In genomic region chr5:125384512-125385214, GRCm38 (mm10) we compare ENCODE assay signal across 13 mouse cellular contexts. TPM values are rescaled to one million over a fixed set of nuclear protein-coding genes. Genes with fewer than 3 reads are reported as not detected.
DNase-seq lines count a peak whose midpoint lies in the region; ATAC-seq and TF ChIP-seq lines count a peak whose summit lies in the region.
"Had no signal": no experiment of that assay in that cellular context is flagged by ENCODE, and none has a peak within 500 bp of the region (broad histone marks: within the 10 kb centered on the region; RNA-seq: fewer than 3 reads in every experiment).

No protein-coding gene starts in this region.

- H3K9me3 ChIP-seq in intestine, postnatal 0 days (ENCODE audit: control insufficient read depth): no peaks in the 10 kb centered on the region
- no peaks in the 10 kb centered on the region for H3K9me3 ChIP-seq in intestine, embryonic 16.5 days (ENCODE audit: control insufficient read depth, low read length)
- no peaks in the 10 kb centered on the region for H3K9me3 ChIP-seq in midbrain, embryonic 15.5 days
- no peaks in the 10 kb centered on the region for H3K9me3 ChIP-seq in midbrain, postnatal 0 days (ENCODE audit: low read length)
- H3K9me3 ChIP-seq: liver, embryonic 12.5 days had no signal

- no peaks in the 10 kb centered on the region for H3K4me1 ChIP-seq in intestine, postnatal 0 days (replicated peaks; ENCODE audit: control insufficient read depth, insufficient read depth, low read length)
- H3K4me1 ChIP-seq in intestine, embryonic 16.5 days (ENCODE audit: control insufficient read depth, insufficient read depth, low read length): peaks cover 11% of the 10 kb centered on the region; the same call in 1 of the 2 replicates
- H3K4me1 ChIP-seq in midbrain, embryonic 15.5 days: peaks cover 30% of the 10 kb centered on the region
- H3K4me1 ChIP-seq in midbrain, postnatal 0 days (ENCODE audit: insufficient read depth, low read length): peaks cover 5% of the 10 kb centered on the region; the same call in 1 of the 2 replicates

- no peaks in the 10 kb centered on the region for H3K27me3 ChIP-seq in intestine, postnatal 0 days (replicated peaks; ENCODE audit: control insufficient read depth, insufficient read depth, low read length)
- no peaks in the 10 kb centered on the region for H3K27me3 ChIP-seq in intestine, embryonic 16.5 days (replicated peaks; ENCODE audit: control insufficient read depth, insufficient read depth, low read length)
- no peaks in the 10 kb centered on the region for H3K27me3 ChIP-seq in midbrain, embryonic 15.5 days (replicated peaks)
- no peaks in the 10 kb centered on the region for H3K27me3 ChIP-seq in midbrain, postnatal 0 days (ENCODE audit: insufficient read depth, low read length)
- H3K27me3 ChIP-seq: liver, embryonic 12.5 days had no signal

- no peak for TF ChIP-seq CTCF in intestine, postnatal 0 days (IDR thresholded peaks at IDR 0.05; ENCODE audit: low read depth)
- TF ChIP-seq CTCF in midbrain, postnatal 0 days (IDR thresholded peaks at IDR 0.05): no peak

- peak; percentile 20; the same call in 1 of the 2 replicates for ATAC-seq in intestine, postnatal 0 days
- ATAC-seq in intestine, embryonic 16.5 days: no peak
- ATAC-seq in midbrain, embryonic 15.5 days (replicated peaks): no peak
- ATAC-seq in midbrain, postnatal 0 days (ENCODE audit: low FRiP score): no peak
- ATAC-seq: liver, embryonic 12.5 days had no signal

- no peak overlapping the region for H3K9ac ChIP-seq in intestine, postnatal 0 days (ENCODE audit: low read depth, low read length)
- no peak overlapping the region for H3K9ac ChIP-seq in intestine, embryonic 16.5 days (ENCODE audit: low read depth, low read length)
- H3K9ac ChIP-seq in midbrain, embryonic 15.5 days: no peak overlapping the region
- no peak overlapping the region for H3K9ac ChIP-seq in midbrain, postnatal 0 days (replicated peaks; ENCODE audit: low read length, poor library complexity, severe bottlenecking)
- H3K9ac ChIP-seq: liver, embryonic 12.5 days had no signal

- no peak overlapping the region for H3K4me2 ChIP-seq in intestine, postnatal 0 days (replicated peaks; ENCODE audit: low read depth)
- H3K4me2 ChIP-seq in intestine, embryonic 16.5 days (ENCODE audit: low read depth, low read length): no peak overlapping the region
- H3K4me2 ChIP-seq in midbrain, embryonic 15.5 days: peak overlapping the region; percentile 18
- H3K4me2 ChIP-seq in midbrain, postnatal 0 days (ENCODE audit: low read depth, low read length, poor library complexity, severe bottlenecking): no peak overlapping the region
- H3K4me2 ChIP-seq: liver, embryonic 12.5 days had no signal

- no peak for DNase-seq in midbrain, postnatal 0 days (ENCODE audit: low spot score)
- DNase-seq in ZHBTc4 (ENCODE audit: low read depth, low spot score): peak; percentile 44
- DNase-seq in layer of hippocampus, adult 8-10 months (ENCODE audit: low spot score in 2 of 2): no peak
- no peak for DNase-seq in frontal cortex, postnatal 36 days (ENCODE audit: low spot score in 2 of 2)
- DNase-seq: cerebellum, postnatal 10 days; heart, postnatal 4 days; kidney, adult 8-10 months; layer of hippocampus, postnatal 36 days; thymus, postnatal 25 days had no signal

- 69% methylated on average over 2 of the region's 2 CpGs for WGBS in intestine, postnatal 0 days
- 81% methylated on average over 2 of the region's 2 CpGs for WGBS in intestine, embryonic 16.5 days
- 81% methylated on average over 2 of the region's 2 CpGs for WGBS in midbrain, embryonic 15.5 days
- 81% methylated on average over 2 of the region's 2 CpGs for WGBS in midbrain, postnatal 0 days

- H3K4me3 ChIP-seq in intestine, postnatal 0 days (ENCODE audit: low read depth, low read length): no peak overlapping the region
- H3K4me3 ChIP-seq in intestine, embryonic 16.5 days (ENCODE audit: low read length): no peak overlapping the region
- H3K4me3 ChIP-seq in midbrain, embryonic 15.5 days: no peak overlapping the region
- H3K4me3 ChIP-seq in midbrain, postnatal 0 days (ENCODE audit: low read depth, low read length): no peak overlapping the region
- H3K4me3 ChIP-seq: liver, embryonic 12.5 days had no signal

- peaks cover 25% of the 10 kb centered on the region for H3K36me3 ChIP-seq in intestine, postnatal 0 days (ENCODE audit: control insufficient read depth, insufficient read depth)
- peaks cover 8% of the 10 kb centered on the region for H3K36me3 ChIP-seq in intestine, embryonic 16.5 days (ENCODE audit: control insufficient read depth, insufficient read depth, low read length)
- peaks cover 17% of the 10 kb centered on the region for H3K36me3 ChIP-seq in midbrain, embryonic 15.5 days (replicated peaks)
- peaks cover 6% of the 10 kb centered on the region for H3K36me3 ChIP-seq in midbrain, postnatal 0 days (ENCODE audit: insufficient read depth, low read length)

- H3K27ac ChIP-seq in intestine, postnatal 0 days (ENCODE audit: low read depth, low read length): no peak overlapping the region
- no peak overlapping the region for H3K27ac ChIP-seq in intestine, embryonic 16.5 days (ENCODE audit: low read length)
- no peak overlapping the region for H3K27ac ChIP-seq in midbrain, embryonic 15.5 days
- no peak overlapping the region for H3K27ac ChIP-seq in midbrain, postnatal 0 days (ENCODE audit: low read depth, low read length)
- H3K27ac ChIP-seq: liver, embryonic 12.5 days had no signal

RNA-seq across cellular contexts. Expression of gene Gm10382, which starts 4.5 kb away (rescaled TPM):
- polyA plus RNA-seq in intestine, postnatal 0 days (2015; fragmentation: Nextera tagmentation; extraction: Ambion mirVana): 0.16 and 0.24 TPM in 2 replicates
- 0.18 and 0.24 TPM in 2 replicates for polyA plus RNA-seq in intestine, embryonic 16.5 days (2015; fragmentation: Nextera tagmentation; extraction: Ambion mirVana)
- 0.74 and 0.86 TPM in 2 replicates for polyA plus RNA-seq in midbrain, embryonic 15.5 days (2015; fragmentation: Nextera tagmentation; extraction: Ambion mirVana)
- total RNA-seq in midbrain, postnatal 0 days (2014; rRNA removed): not detected in 2 replicates
- polyA plus RNA-seq in midbrain, postnatal 0 days (2015; fragmentation: Nextera tagmentation; extraction: Ambion mirVana): 0.67 and 0.83 TPM in 2 replicates
- total RNA-seq in layer of hippocampus, adult 8-10 months (2022): under 1 TPM in 2 of 4 experiments, not detected in 2; 0.27 to 0.72 TPM
- total RNA-seq: layer of hippocampus, postnatal 36 days had no signal

RNA-seq across cellular contexts. Expression of gene Ubc, which starts 5.3 kb away (rescaled TPM):
- 345 and 371 TPM in 2 replicates for polyA plus RNA-seq in intestine, postnatal 0 days (2015; fragmentation: Nextera tagmentation; extraction: Ambion mirVana)
- polyA plus RNA-seq in intestine, embryonic 16.5 days (2015; fragmentation: Nextera tagmentation; extraction: Ambion mirVana): 897 and 920 TPM in 2 replicates
- polyA plus RNA-seq in midbrain, embryonic 15.5 days (2015; fragmentation: Nextera tagmentation; extraction: Ambion mirVana): 1,496 and 1,513 TPM in 2 replicates
- 915 and 958 TPM in 2 replicates for total RNA-seq in midbrain, postnatal 0 days (2014; rRNA removed)
- 1,268 and 1,306 TPM in 2 replicates for polyA plus RNA-seq in midbrain, postnatal 0 days (2015; fragmentation: Nextera tagmentation; extraction: Ambion mirVana)
- 100 to 1,000 TPM; 769 to 857 (median 823) TPM for total RNA-seq in layer of hippocampus, adult 8-10 months (2022)

RNA-seq across cellular contexts. Expression of gene Scarb1, which starts 43.8 kb away (rescaled TPM):
- 26.5 TPM in 2 replicates for polyA plus RNA-seq in intestine, postnatal 0 days (2015; fragmentation: Nextera tagmentation; extraction: Ambion mirVana)
- polyA plus RNA-seq in intestine, embryonic 16.5 days (2015; fragmentation: Nextera tagmentation; extraction: Ambion mirVana): 59.9 and 73.1 TPM in 2 replicates
- polyA plus RNA-seq in midbrain, embryonic 15.5 days (2015; fragmentation: Nextera tagmentation; extraction: Ambion mirVana): 40.3 and 45.9 TPM in 2 replicates
- total RNA-seq in midbrain, postnatal 0 days (2014; rRNA removed): 60.2 and 74.0 TPM in 2 replicates
- 57.7 and 57.9 TPM in 2 replicates for polyA plus RNA-seq in midbrain, postnatal 0 days (2015; fragmentation: Nextera tagmentation; extraction: Ambion mirVana)
- 10 to 100 TPM; 27.9 to 38.7 (median 34.3) TPM for total RNA-seq in layer of hippocampus, adult 8-10 months (2022)

RNA-seq across cellular contexts. Expression of gene Dhx37, which starts 49.3 kb away (rescaled TPM):
- 2.5 and 3.2 TPM in 2 replicates for polyA plus RNA-seq in intestine, postnatal 0 days (2015; fragmentation: Nextera tagmentation; extraction: Ambion mirVana)
- 8.3 and 10.2 TPM in 2 replicates for polyA plus RNA-seq in intestine, embryonic 16.5 days (2015; fragmentation: Nextera tagmentation; extraction: Ambion mirVana)
- 14.2 and 14.8 TPM in 2 replicates for polyA plus RNA-seq in midbrain, embryonic 15.5 days (2015; fragmentation: Nextera tagmentation; extraction: Ambion mirVana)
- total RNA-seq in midbrain, postnatal 0 days (2014; rRNA removed): 17.8 and 32.9 TPM in 2 replicates
- 10.9 TPM in 2 replicates for polyA plus RNA-seq in midbrain, postnatal 0 days (2015; fragmentation: Nextera tagmentation; extraction: Ambion mirVana)
- 10 to 100 TPM; 13.2 to 13.5 (median 13.4) TPM for total RNA-seq in layer of hippocampus, adult 8-10 months (2022)

RNA-seq across cellular contexts. Expression of gene Bri3bp, which starts 56.7 kb away (rescaled TPM):
- 35.7 and 42.8 TPM in 2 replicates for polyA plus RNA-seq in intestine, postnatal 0 days (2015; fragmentation: Nextera tagmentation; extraction: Ambion mirVana)
- 58.2 and 58.3 TPM in 2 replicates for polyA plus RNA-seq in intestine, embryonic 16.5 days (2015; fragmentation: Nextera tagmentation; extraction: Ambion mirVana)
- 36.4 and 37.9 TPM in 2 replicates for polyA plus RNA-seq in midbrain, embryonic 15.5 days (2015; fragmentation: Nextera tagmentation; extraction: Ambion mirVana)
- 89.5 and 96.0 TPM in 2 replicates for total RNA-seq in midbrain, postnatal 0 days (2014; rRNA removed)
- 42.3 and 43.9 TPM in 2 replicates for polyA plus RNA-seq in midbrain, postnatal 0 days (2015; fragmentation: Nextera tagmentation; extraction: Ambion mirVana)
- total RNA-seq in layer of hippocampus, adult 8-10 months (2022): 100 to 1,000 TPM in 2 of 4 experiments, 10 to 100 TPM in 2; 89.5 to 105 (median 95.6) TPM
